Mouse (Mus musculus): Measurements from ENCODE around the gene Map3k5. TPM values are rescaled to one million over a fixed set of nuclear protein-coding genes. Genes with fewer than 3 reads are reported as not detected.

Map3k5 gene
- polyA plus RNA-seq, 1 experiment: 9.5 TPM

GRCm38 (mm10) chr10:19973321-19974108, 39.2 kb downstream of the Map3k5 start:
- Histone ChIP-seq H3K4me3 (replicated peaks; ENCODE audit: extremely low read depth, low read depth, low read length) (no peak overlapping the region), H3K4me1 (ENCODE audit: control insufficient read depth, insufficient read depth, low read length) (peaks cover 7% of the 10 kb centered on the region)
- no peak for DNase-seq
- WGBS: 69% methylated on average over 12 of the region's 12 CpGs
- no peak for TF ChIP-seq CTCF (IDR thresholded peaks at IDR 0.05; ENCODE audit: insufficient read depth, low read length)
- no peak for TF ChIP-seq POLR2A (IDR thresholded peaks at IDR 0.05; ENCODE audit: borderline replicate concordance, extremely low read depth, low read depth, low read length)

DNA sequence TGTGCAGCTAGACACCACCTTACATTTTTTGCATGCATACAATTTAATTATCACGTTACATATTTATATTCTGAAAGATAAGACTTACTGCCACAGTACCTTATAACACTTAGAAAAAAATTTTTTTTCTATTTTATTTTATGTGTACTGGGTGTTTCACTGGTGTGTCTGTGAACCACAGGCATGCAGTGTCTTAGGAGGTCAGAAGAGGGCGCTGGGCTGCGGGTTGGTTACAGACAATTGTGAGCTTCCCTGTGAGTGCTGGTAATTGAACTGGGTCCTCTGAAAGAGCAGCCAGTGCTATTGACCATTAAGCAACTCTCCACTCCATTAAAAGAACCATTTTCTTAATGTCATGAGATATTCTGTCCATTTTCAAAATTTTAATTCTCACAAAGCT, 43.3 kb downstream of the Map3k5 start:
- DNase-seq: no peak
- no peak for TF ChIP-seq POLR2A (IDR thresholded peaks at IDR 0.05; ENCODE audit: borderline replicate concordance, extremely low read depth, low read depth, low read length)
- TF ChIP-seq CTCF (IDR thresholded peaks at IDR 0.05; ENCODE audit: insufficient read depth, low read length): 0 out of 2 replicates have a peak, but pooled peaks have one; percentile 18
- Histone ChIP-seq H3K4me1 (ENCODE audit: control insufficient read depth, insufficient read depth, low read length) (peaks cover 4% of the 10 kb centered on the region), H3K4me3 (replicated peaks; ENCODE audit: extremely low read depth, low read depth, low read length) (no peak overlapping the region)
- WGBS: 85% methylated on average over 3 of the region's 3 CpGs

GRCm38 (mm10) chr10:19978662-19979199, 44.5 kb downstream of the Map3k5 start:
- DNase-seq: no peak
- Histone ChIP-seq H3K4me1 (ENCODE audit: control insufficient read depth, insufficient read depth, low read length) (peaks cover 4% of the 10 kb centered on the region), H3K4me3 (replicated peaks; ENCODE audit: extremely low read depth, low read depth, low read length) (no peak overlapping the region)
- 75% methylated on average over 5 of the region's 5 CpGs for WGBS
- TF ChIP-seq POLR2A (IDR thresholded peaks at IDR 0.05; ENCODE audit: borderline replicate concordance, extremely low read depth, low read depth, low read length) (no peak), CTCF (IDR thresholded peaks at IDR 0.05; ENCODE audit: insufficient read depth, low read length) (no peak)

GRCm38 (mm10) chr10:19987736-19988135, 53.5 kb downstream of the Map3k5 start:
- no peak overlapping the region for H3K4me3 ChIP-seq (replicated peaks; ENCODE audit: extremely low read depth, low read depth, low read length)
- no peak for TF ChIP-seq CTCF (IDR thresholded peaks at IDR 0.05; ENCODE audit: insufficient read depth, low read length)
- no peak for TF ChIP-seq POLR2A (IDR thresholded peaks at IDR 0.05; ENCODE audit: borderline replicate concordance, extremely low read depth, low read depth, low read length)
- DNase-seq: no peak
- H3K4me1 ChIP-seq (ENCODE audit: control insufficient read depth, insufficient read depth, low read length): no peaks in the 10 kb centered on the region; the same call in 1 of the 2 replicates
- 85% methylated on average over 9 of the region's 9 CpGs for WGBS

DNA sequence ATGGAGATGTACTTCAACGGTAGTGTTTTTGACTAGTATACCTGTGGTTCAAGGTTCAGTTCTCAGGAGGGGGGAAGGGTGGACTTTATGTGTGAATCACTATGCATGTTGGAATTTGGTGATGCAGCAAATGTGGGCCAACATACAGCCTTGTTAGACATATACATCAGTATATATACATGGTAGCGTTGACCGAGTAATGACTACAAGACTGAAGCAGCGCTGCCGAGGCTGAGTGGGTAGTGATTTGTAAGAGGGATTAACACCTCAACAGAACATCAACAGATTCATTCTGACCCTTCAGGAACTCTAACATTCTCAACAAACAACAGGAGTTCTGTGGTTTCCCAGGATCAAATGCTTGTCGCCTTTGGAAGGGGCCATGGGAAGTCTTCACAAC, 55.7 kb downstream of the Map3k5 start:
- DNase-seq: no peak
- WGBS: 88% methylated on average over 6 of the region's 6 CpGs
- no peak overlapping the region for H3K4me3 ChIP-seq (replicated peaks; ENCODE audit: extremely low read depth, low read depth, low read length)
- TF ChIP-seq POLR2A (IDR thresholded peaks at IDR 0.05; ENCODE audit: borderline replicate concordance, extremely low read depth, low read depth, low read length) (no peak), CTCF (IDR thresholded peaks at IDR 0.05; ENCODE audit: insufficient read depth, low read length) (no peak)
- no peaks in the 10 kb centered on the region; the same call in none of the 2 replicates for H3K4me1 ChIP-seq (ENCODE audit: control insufficient read depth, insufficient read depth, low read length)

- no peak for DNase-seq
- Histone ChIP-seq H3K4me3 (replicated peaks; ENCODE audit: extremely low read depth, low read depth, low read length) (no peak overlapping the region), H3K4me1 (ENCODE audit: control insufficient read depth, insufficient read depth, low read length) (no peaks in the 10 kb centered on the region; the same call in none of the 2 replicates)
- TF ChIP-seq POLR2A (IDR thresholded peaks at IDR 0.05; ENCODE audit: borderline replicate concordance, extremely low read depth, low read depth, low read length) (no peak), CTCF (IDR thresholded peaks at IDR 0.05; ENCODE audit: insufficient read depth, low read length) (no peak)
- 44% methylated on average over 6 of the region's 6 CpGs for WGBS
These were observed 56.4 kb downstream of the Map3k5 start for GRCm38 (mm10) chr10:19990638-19991037.

DNA sequence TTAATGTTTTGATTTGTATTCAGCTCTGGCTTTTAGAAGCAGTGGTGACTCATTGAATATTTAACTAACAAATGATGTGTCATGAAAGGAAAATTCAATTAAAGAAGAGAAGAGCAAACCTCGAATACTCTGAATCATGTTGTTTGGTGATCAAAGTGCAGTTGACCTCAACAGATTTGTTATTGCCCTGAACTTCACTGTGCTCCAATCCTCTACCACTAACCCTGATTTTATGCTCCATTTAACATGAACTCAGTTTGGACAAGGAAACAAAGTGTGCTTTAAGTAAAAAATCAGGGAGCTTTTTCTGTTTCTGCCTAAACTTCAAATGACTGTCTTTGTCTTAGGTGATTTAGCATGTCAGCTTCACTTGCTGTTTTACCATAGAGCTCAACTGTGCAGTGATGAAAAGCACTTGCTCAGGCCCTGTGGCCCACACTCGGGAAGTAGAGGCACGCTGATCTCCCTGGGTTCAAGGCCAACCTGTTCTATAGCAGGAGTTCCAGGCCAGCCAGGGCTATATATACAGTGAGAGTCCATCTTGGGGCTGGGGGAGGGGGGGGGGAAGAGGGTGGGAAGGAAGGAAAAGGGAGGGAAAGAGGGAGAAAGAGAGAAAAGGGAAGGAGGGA, 57.1 kb downstream of the Map3k5 start:
- TF ChIP-seq POLR2A (IDR thresholded peaks at IDR 0.05; ENCODE audit: borderline replicate concordance, extremely low read depth, low read depth, low read length) (no peak), CTCF (IDR thresholded peaks at IDR 0.05; ENCODE audit: insufficient read depth, low read length) (no peak)
- WGBS: 56% methylated on average over 3 of the region's 3 CpGs
- H3K4me1 ChIP-seq (ENCODE audit: control insufficient read depth, insufficient read depth, low read length): no peaks in the 10 kb centered on the region; the same call in none of the 2 replicates
- H3K4me3 ChIP-seq (replicated peaks; ENCODE audit: extremely low read depth, low read depth, low read length): no peak overlapping the region
- DNase-seq: no peak

DNA sequence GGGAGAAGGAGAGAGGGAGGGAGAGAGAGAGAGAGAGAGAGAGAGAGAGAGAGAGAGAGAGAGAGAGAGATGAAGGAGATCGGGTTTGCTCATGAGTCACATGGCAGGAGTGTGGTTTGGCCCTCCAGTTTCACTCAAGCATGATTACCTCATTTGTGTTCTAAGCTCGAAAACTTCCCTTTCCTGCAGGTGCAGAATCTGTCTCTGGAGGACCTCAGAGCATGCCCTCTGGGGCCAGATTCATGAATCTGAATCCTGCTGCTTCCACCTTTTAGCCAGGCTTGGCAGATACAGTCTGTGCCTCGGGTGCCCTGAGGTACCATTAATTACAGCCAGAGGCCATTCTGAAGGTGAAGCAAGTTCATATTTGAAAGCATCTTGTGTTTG, 57.6 kb downstream of the Map3k5 start:
- Histone ChIP-seq H3K4me1 (ENCODE audit: control insufficient read depth, insufficient read depth, low read length) (no peaks in the 10 kb centered on the region; the same call in none of the 2 replicates), H3K4me3 (replicated peaks; ENCODE audit: extremely low read depth, low read depth, low read length) (no peak overlapping the region)
- WGBS: 26% methylated on average over 3 of the region's 3 CpGs
- TF ChIP-seq POLR2A (IDR thresholded peaks at IDR 0.05; ENCODE audit: borderline replicate concordance, extremely low read depth, low read depth, low read length) (no peak), CTCF (IDR thresholded peaks at IDR 0.05; ENCODE audit: insufficient read depth, low read length) (no peak)
- no peak for DNase-seq

Measured in lung, adult 2 months (tissue).